Comparison of ENCODE assay signal across 8 mouse cellular contexts in genomic region chr3:98427600-98428448, GRCm38 (mm10). TPM values are rescaled to one million over a fixed set of nuclear protein-coding genes. Genes with fewer than 3 reads are reported as not detected.
A peak's percentile ranks its signal among the peaks of the same experiment; 100 is the strongest.
DNase-seq lines count a peak whose midpoint lies in the region; ATAC-seq and TF ChIP-seq lines count a peak whose summit lies in the region.

No protein-coding gene starts in this region.

- peak; percentile 89 for DNase-seq in embryonic facial prominence, embryonic 10.5 days (ENCODE audit: low spot score)
- DNase-seq in heart, adult 18-20 months, result peak; percentile 75 to 77
- DNase-seq in kidney, adult 2 months, result peak; percentile 86
- peak; percentile 53 for DNase-seq in limb, embryonic 14.5 days (ENCODE audit: low spot score)
- DNase-seq in splenic B cell, adult 2 months (ENCODE audit: low read depth, low spot score), result peak; percentile 82

- H3K36me3 ChIP-seq in erythroblast, embryonic 14.5 days (ENCODE audit: control insufficient read depth), result no peaks in the 10 kb centered on the region; the same call in 1 of the 2 replicates
- H3K36me3 ChIP-seq in embryonic facial prominence, embryonic 10.5 days (replicated peaks), result peaks cover 9% of the 10 kb centered on the region
- H3K36me3 ChIP-seq in kidney, adult 2 months (ENCODE audit: control insufficient read depth, insufficient read depth, low read length), result peaks cover 2% of the 10 kb centered on the region; the same call in 1 of the 2 replicates
- no peaks in the 10 kb centered on the region for H3K36me3 ChIP-seq in limb, embryonic 14.5 days (ENCODE audit: control insufficient read depth, insufficient read depth, low read length)
- 0 out of 2 replicates have a peak, but pooled peaks cover 2% of the 10 kb centered on the region for H3K36me3 ChIP-seq in midbrain, embryonic 16.5 days (ENCODE audit: control insufficient read depth, insufficient read depth, low read length)
- no peaks in the 10 kb centered on the region; the same call in 1 of the 2 replicates for H3K36me3 ChIP-seq in splenic B cell, adult 2 months (ENCODE audit: control insufficient read depth, insufficient read depth, low read length, poor library complexity, severe bottlenecking)

- peaks cover 44% of the 10 kb centered on the region for H3K27me3 ChIP-seq in erythroblast, embryonic 14.5 days (ENCODE audit: control insufficient read depth)
- peaks cover 58% of the 10 kb centered on the region for H3K27me3 ChIP-seq in embryonic facial prominence, embryonic 10.5 days (replicated peaks; ENCODE audit: low read depth, poor library complexity, severe bottlenecking)
- no peaks in the 10 kb centered on the region for H3K27me3 ChIP-seq in kidney, adult 2 months (replicated peaks; ENCODE audit: control insufficient read depth, insufficient read depth, low read length)
- H3K27me3 ChIP-seq in limb, embryonic 14.5 days (ENCODE audit: control insufficient read depth, insufficient read depth, low read length), result peaks cover 29% of the 10 kb centered on the region
- H3K27me3 ChIP-seq in midbrain, embryonic 16.5 days (ENCODE audit: control insufficient read depth, insufficient read depth, low read depth, low read length), result peaks cover 7% of the 10 kb centered on the region
- no peaks in the 10 kb centered on the region for H3K27me3 ChIP-seq in splenic B cell, adult 2 months (ENCODE audit: control insufficient read depth, insufficient read depth, low read length, poor library complexity, severe bottlenecking)

- no peak for TF ChIP-seq POLR2A in kidney, adult 2 months (IDR thresholded peaks at IDR 0.05; ENCODE audit: low read depth, low read length)
- TF ChIP-seq POLR2A in limb, embryonic 14.5 days (IDR thresholded peaks at IDR 0.05; ENCODE audit: borderline replicate concordance, extremely low read depth, insufficient read depth, insufficient read length), result no peak

- no peak for ATAC-seq in erythroblast, adult 5-6 weeks (replicated peaks; ENCODE audit: low FRiP score, poor library complexity, severe bottlenecking)
- ATAC-seq in limb, embryonic 14.5 days (ENCODE audit: low FRiP score, low read depth), result peak; percentile 89
- peak; percentile 93 for ATAC-seq in midbrain, embryonic 16.5 days

- 2% methylated on average over 110 of the region's 110 CpGs for WGBS in embryonic facial prominence, embryonic 10.5 days
- 7% methylated on average over 109 of the region's 110 CpGs for WGBS in kidney, adult 2 months
- WGBS in limb, embryonic 14.5 days, result 2% methylated on average over 93 of the region's 110 CpGs
- WGBS in midbrain, embryonic 16.5 days, result under 1% methylated on average over 101 of the region's 110 CpGs

- peak overlapping the region; percentile 50 for H3K4me3 ChIP-seq in erythroblast, embryonic 14.5 days (replicated peaks)
- peak overlapping the region; percentile 69 for H3K4me3 ChIP-seq in embryonic facial prominence, embryonic 10.5 days
- H3K4me3 ChIP-seq in kidney, adult 2 months (ENCODE audit: insufficient read depth, low read depth, low read length), result peak overlapping the region; percentile 62
- H3K4me3 ChIP-seq in limb, embryonic 14.5 days (replicated peaks; ENCODE audit: low read length), result peak overlapping the region; percentile 59
- peak overlapping the region; percentile 55 for H3K4me3 ChIP-seq in midbrain, embryonic 16.5 days (ENCODE audit: low read depth, low read length)

- peak overlapping the region; percentile 46 for H3K9ac ChIP-seq in limb, embryonic 14.5 days (ENCODE audit: low read depth, low read length, severe bottlenecking)
- H3K9ac ChIP-seq in midbrain, embryonic 16.5 days (ENCODE audit: low read depth, low read length), result peak overlapping the region; percentile 65

- no peak for TF ChIP-seq CTCF in kidney, adult 2 months (conservative IDR thresholded peaks at IDR 0.05; ENCODE audit: insufficient read depth, insufficient read length, low read depth, low read length)

- H3K9me3 ChIP-seq in erythroblast, embryonic 14.5 days (ENCODE audit: control insufficient read depth, low read length), result peaks cover 8% of the 10 kb centered on the region; the same call in 1 of the 2 replicates
- no peaks in the 10 kb centered on the region for H3K9me3 ChIP-seq in embryonic facial prominence, embryonic 10.5 days
- H3K9me3 ChIP-seq in limb, embryonic 14.5 days (ENCODE audit: control insufficient read depth, low read length), result no peaks in the 10 kb centered on the region
- H3K9me3 ChIP-seq in midbrain, embryonic 16.5 days (replicated peaks; ENCODE audit: control insufficient read depth, low read length, poor library complexity, severe bottlenecking), result no peaks in the 10 kb centered on the region

- H3K4me1 ChIP-seq in erythroblast, embryonic 14.5 days (ENCODE audit: control insufficient read depth), result peaks cover 9% of the 10 kb centered on the region
- H3K4me1 ChIP-seq in embryonic facial prominence, embryonic 10.5 days, result peaks cover 28% of the 10 kb centered on the region
- 0 out of 2 replicates have a peak, but pooled peaks cover 4% of the 10 kb centered on the region for H3K4me1 ChIP-seq in kidney, adult 2 months (ENCODE audit: control insufficient read depth, insufficient read depth, low read length)
- peaks cover 5% of the 10 kb centered on the region; the same call in 1 of the 2 replicates for H3K4me1 ChIP-seq in limb, embryonic 14.5 days (ENCODE audit: control insufficient read depth, insufficient read depth, low read length)
- peaks cover 4% of the 10 kb centered on the region; the same call in 1 of the 2 replicates for H3K4me1 ChIP-seq in midbrain, embryonic 16.5 days (ENCODE audit: control insufficient read depth, insufficient read depth, low read length)

- peak overlapping the region; percentile 99 for H3K4me2 ChIP-seq in limb, embryonic 14.5 days (replicated peaks; ENCODE audit: low read depth, low read length, severe bottlenecking)
- H3K4me2 ChIP-seq in midbrain, embryonic 16.5 days (ENCODE audit: low read length), result peak overlapping the region; percentile 85

- H3K27ac ChIP-seq in embryonic facial prominence, embryonic 10.5 days (replicated peaks), result peak overlapping the region; percentile 65; the same call in 1 of the 2 replicates
- H3K27ac ChIP-seq in kidney, adult 2 months (ENCODE audit: insufficient read depth, low read depth, low read length), result no peak overlapping the region
- no peak overlapping the region for H3K27ac ChIP-seq in limb, embryonic 14.5 days (replicated peaks; ENCODE audit: low read depth, low read length)
- H3K27ac ChIP-seq in midbrain, embryonic 16.5 days (ENCODE audit: low read length), result peak overlapping the region; percentile 6; the same call in 1 of the 2 replicates

RNA-seq across cellular contexts. Expression of gene Gm4450, which starts 29.1 kb away (rescaled TPM):
- not detected in 2 replicates for polyA plus RNA-seq in erythroblast, embryonic 14.5 days (2012)
- total RNA-seq in erythroblast, adult 5-6 weeks (2015; ENCODE audit: low replicate concordance), result not detected in 2 replicates
- total RNA-seq in erythroblast, adult 5-6 weeks (2017; ENCODE audit: low replicate concordance), result not detected in 2 replicates
- not detected in 2 replicates for polyA plus RNA-seq in embryonic facial prominence, embryonic 10.5 days (2016; fragmentation: Nextera tagmentation; extraction: Ambion mirVana)
- not detected for total RNA-seq in heart, adult 18-20 months (2021)
- polyA plus RNA-seq in kidney, adult 2 months (2012; rRNA removed), result 306 and 370 TPM in 2 replicates
- not detected in 2 replicates for polyA plus RNA-seq in limb, embryonic 14.5 days (2012; rRNA removed)
- not detected in 2 replicates for polyA plus RNA-seq in limb, embryonic 14.5 days (2014; fragmentation: Nextera tagmentation; extraction: Ambion mirVana)
- polyA plus RNA-seq in midbrain, embryonic 16.5 days (2015; fragmentation: Nextera tagmentation; extraction: Ambion mirVana), result 0.12 TPM in 1 of 2 replicates, not detected in the other

RNA-seq across cellular contexts. Expression of gene Zfp697, which starts 45.6 kb away (rescaled TPM):
- polyA plus RNA-seq in erythroblast, embryonic 14.5 days (2012), result not detected in 2 replicates
- 1.2 TPM in 1 of 2 replicates, not detected in the other for total RNA-seq in erythroblast, adult 5-6 weeks (2015; ENCODE audit: low replicate concordance)
- total RNA-seq in erythroblast, adult 5-6 weeks (2017; ENCODE audit: low replicate concordance), result 0.09 and 0.14 TPM in 2 replicates
- 8.2 and 8.8 TPM in 2 replicates for polyA plus RNA-seq in embryonic facial prominence, embryonic 10.5 days (2016; fragmentation: Nextera tagmentation; extraction: Ambion mirVana)
- total RNA-seq in heart, adult 18-20 months (2021), result 1 to 10 TPM; 5.9 to 7.3 TPM
- 14.7 and 16.2 TPM in 2 replicates for polyA plus RNA-seq in kidney, adult 2 months (2012; rRNA removed)
- 6.4 and 7.7 TPM in 2 replicates for polyA plus RNA-seq in limb, embryonic 14.5 days (2012; rRNA removed)
- 8.6 and 8.9 TPM in 2 replicates for polyA plus RNA-seq in limb, embryonic 14.5 days (2014; fragmentation: Nextera tagmentation; extraction: Ambion mirVana)
- 17.7 and 18.2 TPM in 2 replicates for polyA plus RNA-seq in midbrain, embryonic 16.5 days (2015; fragmentation: Nextera tagmentation; extraction: Ambion mirVana)

Comparison
In these comparisons a context has a peak if more than half of its experiments do, and no peak if none do; other contexts are left out.
1. H3K27ac ChIP-seq: peak in embryonic facial prominence, embryonic 10.5 days (single experiment) and midbrain, embryonic 16.5 days (single experiment); none in kidney, adult 2 months (single experiment) and limb, embryonic 14.5 days (single experiment).
2. RNA of gene Gm4450, which starts 29.1 kb away (polyA plus RNA-seq): 306 to 370 TPM in kidney, adult 2 months; not detected in erythroblast, embryonic 14.5 days, not detected in embryonic facial prominence, embryonic 10.5 days, not detected in limb, embryonic 14.5 days and 0.12 TPM in midbrain, embryonic 16.5 days; every median in the first group is over 100 times any median in the second.
3. Peak in every context shown above with its lines, with median percentiles within 50 percentile points of each other: H3K4me3 ChIP-seq and DNase-seq.